In the genomic region with DNA sequence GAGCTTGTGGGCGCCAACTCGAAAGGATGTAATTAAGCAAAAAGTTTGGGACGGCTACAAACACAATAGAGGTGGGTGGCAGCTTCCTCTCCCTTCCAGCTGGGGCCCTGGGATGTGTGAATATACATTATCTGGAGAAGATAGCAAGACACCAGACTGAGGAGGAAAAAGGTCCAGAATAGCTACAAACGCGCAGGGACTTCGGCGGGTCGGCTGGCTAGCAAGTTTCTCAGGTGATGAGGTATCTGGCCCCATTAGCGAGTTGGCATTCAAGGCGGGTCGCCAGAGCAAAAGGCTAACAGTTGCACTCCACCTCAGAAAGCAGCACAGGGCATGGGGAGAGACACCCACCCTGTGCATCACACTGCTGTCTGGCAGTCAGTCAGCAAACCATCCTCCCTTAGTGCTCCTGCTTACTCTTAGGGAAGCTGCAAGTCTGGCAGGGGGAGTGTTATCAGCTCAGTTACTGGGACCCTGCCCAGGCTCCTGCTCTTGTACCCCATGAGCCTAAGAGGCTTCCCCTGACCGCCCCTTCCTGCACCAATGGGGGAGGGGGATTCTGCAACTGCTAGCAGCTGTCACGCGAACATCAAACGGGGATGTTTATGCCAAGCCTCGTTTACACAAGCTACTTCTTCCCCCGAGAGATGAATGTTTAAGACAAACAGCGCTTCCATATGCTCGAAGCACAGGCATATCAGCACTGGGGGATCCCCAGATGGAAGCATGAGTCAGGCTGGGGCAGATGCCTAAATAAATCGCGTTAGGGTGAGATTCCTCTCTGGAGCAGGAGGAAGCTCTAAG, we compare ENCODE assay signal across 8 mouse cellular contexts.
A peak's percentile ranks its signal among the peaks of the same experiment; 100 is the strongest.
DNase-seq lines count a peak whose midpoint lies in the region; TF ChIP-seq lines count a peak whose summit lies in the region.
"Had no signal": no experiment of that assay in that cellular context is flagged by ENCODE, and none has a peak within 500 bp of the region (broad histone marks: within the 10 kb centered on the region; RNA-seq: fewer than 3 reads in every experiment).

No protein-coding gene starts in this region.

- H3K4me3 ChIP-seq in gastrocnemius, adult 2 months: no peak overlapping the region
- H3K4me3 ChIP-seq: myocyte had no signal

- intact Hi-C loops in gastrocnemius, adult 2 months (cut with DNase I): no loop called here

- DNase-seq in retina, postnatal 1 day: peak; percentile 23
- no peak for DNase-seq in retina, embryonic 14.5 days (ENCODE audit: low spot score)
- DNase-seq in frontal cortex, postnatal 36 days (ENCODE audit: low spot score in 2 of 2): peak; percentile 73 to 80
- peak; percentile 56 to 86 for DNase-seq in left cerebral cortex, adult 9 months (ENCODE audit: low spot score in 2 of 2)
- DNase-seq in thymus, postnatal 36 days: peak; percentile 29 to 41
- no peak for DNase-seq in gastrocnemius, adult 2 months
- DNase-seq in Muller cell, postnatal 12 days (ENCODE audit: inconsistent ontology term): no peak

- TF ChIP-seq CTCF in gastrocnemius, adult 2 months (IDR thresholded peaks at IDR 0.05): no peak

- H3K27ac ChIP-seq in gastrocnemius, adult 2 months: no peak overlapping the region

Comparison
In these comparisons a context has a peak if more than half of its experiments do, and no peak if none do; other contexts are left out.
1. DNase-seq: peak in retina, postnatal 1 day (single experiment), frontal cortex, postnatal 36 days (2 of 2), left cerebral cortex, adult 9 months (2 of 2) and thymus, postnatal 36 days (2 of 2); none in retina, embryonic 14.5 days (single experiment), gastrocnemius, adult 2 months (single experiment) and Muller cell, postnatal 12 days (single experiment).